Mouse (Mus musculus) limb, embryonic 10.5 days (tissue): ENCODE measurements around the gene Psmb4. TPM values are rescaled to one million over a fixed set of nuclear protein-coding genes. Genes with fewer than 3 reads are reported as not detected.
"Not testable (repeated sequence)": the region's sequence is repeated elsewhere in the genome, so short reads cannot be mapped to it uniquely, and the experiment has no call there.

Experiments used
- DNase-seq: peaks from one replicate; pipeline ENCODE4 v3.0.0-alpha.2; 2017; ENCODE audit warnings: low spot score
- H3K27ac ChIP-seq: fragments of 300-500 bp; sonication (generic); 2 replicates; pipeline ENCODE4 v1.5.1; 2016; ENCODE audit warnings: mild to moderate bottlenecking
- H3K27me3 ChIP-seq: fragments of 300-500 bp; sonication (generic); 2 replicates; pipeline ENCODE4 v1.6.1; 2016; ENCODE audit warnings: low read depth, mild to moderate bottlenecking; ENCODE audit not compliant: poor library complexity, severe bottlenecking
- H3K36me3 ChIP-seq: fragments of 300-500 bp; sonication (generic); 2 replicates; pipeline ENCODE4 v1.6.1; 2016; ENCODE audit warnings: mild to moderate bottlenecking, moderate library complexity
- H3K4me1 ChIP-seq: fragments of 300-500 bp; sonication (generic); 2 replicates; pipeline ENCODE4 v1.6.1; 2016
- H3K4me3 ChIP-seq: fragments of 300-500 bp; sonication (generic); 2 replicates; pipeline ENCODE4 v1.5.1; 2016; ENCODE audit warnings: mild to moderate bottlenecking, moderate library complexity
- H3K9me3 ChIP-seq: fragments of 300-500 bp; sonication (generic); replicated peaks from 2 replicates; pipeline ENCODE4 v1.6.1; 2016; ENCODE audit warnings: mild to moderate bottlenecking
- WGBS: fragments of 180-500 bp; shearing (Covaris S2); methylation state at CpG from one replicate; pipeline ENCODE4 v1.1.7; 2016; 5-methylcytosine and 5-hydroxymethylcytosine counted together
- polyA plus RNA-seq: library from polyadenylated mRNA; unstranded; fragments of >200 nt; fragmentation: Nextera tagmentation; extraction: Ambion mirVana; gene quantifications from 2 replicates; pipeline ENCODE4 v1.2.1, GENCODE M21; 2016

Gene Psmb4
- polyA plus RNA-seq, 1 experiment from 2014 or later: 364 TPM

DNA sequence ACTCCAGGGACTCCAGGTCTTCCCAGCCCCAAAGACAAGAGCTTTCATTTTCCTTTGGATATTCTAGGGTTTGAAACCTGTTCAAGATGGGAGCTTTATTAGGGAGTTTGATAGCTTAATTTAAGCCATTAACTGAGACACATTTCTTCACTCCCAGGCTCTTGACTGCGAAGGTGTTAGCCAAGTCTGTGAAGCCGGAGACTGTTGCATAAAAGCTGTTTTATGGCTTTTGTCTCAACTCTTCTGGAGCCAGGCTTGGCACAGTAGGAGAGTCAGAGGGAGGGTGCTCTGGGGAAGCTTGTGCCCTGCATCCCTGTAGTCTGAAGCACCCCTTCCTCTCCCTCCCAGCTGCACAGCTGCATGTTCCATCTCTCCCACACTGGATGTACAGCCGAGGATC lies 35.6 kb upstream of the Psmb4 start:
- Histone ChIP-seq H3K27ac (no peak overlapping the region), H3K36me3 (no peaks in the 10 kb centered on the region), H3K4me1 (no peaks in the 10 kb centered on the region), H3K27me3 (0 out of 2 replicates have a peak, but pooled peaks cover 2% of the 10 kb centered on the region), H3K4me3 (no peak overlapping the region), H3K9me3 (no peaks in the 10 kb centered on the region)
- 24% methylated on average over 3 of the region's 3 CpGs for WGBS
- no peak for DNase-seq

DNA sequence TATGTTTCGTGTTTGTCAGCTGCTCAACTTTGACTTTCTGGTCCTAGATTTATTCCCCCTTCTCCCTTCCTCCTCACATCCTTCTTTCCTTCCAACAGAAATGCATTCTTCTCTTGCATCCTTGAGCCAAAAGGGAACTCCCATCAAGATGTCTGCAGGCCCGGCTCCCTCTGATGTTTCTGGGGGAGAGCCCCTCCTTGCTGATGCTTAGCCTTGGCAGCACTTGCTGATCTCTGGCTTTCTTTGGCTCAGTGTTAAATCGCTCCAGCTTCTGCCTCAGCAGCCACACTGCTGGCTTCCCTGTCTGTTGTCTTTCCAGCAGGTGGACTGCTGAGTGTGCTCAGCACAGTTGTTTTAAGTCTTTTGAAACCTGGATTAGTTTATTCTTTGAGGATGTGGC lies 34.3 kb upstream of the Psmb4 start:
- no peak for DNase-seq
- Histone ChIP-seq H3K4me3 (no peak overlapping the region), H3K9me3 (no peaks in the 10 kb centered on the region), H3K27ac (no peak overlapping the region), H3K36me3 (no peaks in the 10 kb centered on the region), H3K27me3 (0 out of 2 replicates have a peak, but pooled peaks cover 2% of the 10 kb centered on the region), H3K4me1 (no peaks in the 10 kb centered on the region)
- WGBS: 55% methylated on average over 3 of the region's 3 CpGs

DNA sequence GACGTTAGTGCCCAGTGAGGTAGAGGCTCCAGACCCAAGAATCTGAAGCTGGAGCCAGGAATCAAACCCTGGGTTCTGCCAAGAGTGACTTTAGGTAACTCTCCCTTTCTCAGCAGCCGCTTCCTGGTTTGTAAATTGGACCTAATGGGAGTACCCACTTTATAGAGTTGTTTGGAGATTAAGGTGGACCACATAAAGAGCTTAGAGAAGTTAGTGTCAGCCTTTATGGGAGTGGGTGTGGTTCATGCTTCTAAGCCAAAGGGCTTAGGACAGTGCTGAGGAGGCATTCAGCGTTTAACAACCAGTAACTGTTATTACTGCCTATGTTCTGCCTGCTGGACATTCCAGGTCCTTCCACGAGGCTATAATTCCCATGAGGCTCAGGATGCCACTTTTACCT lies 32.1 kb upstream of the Psmb4 start:
- DNase-seq: no peak
- Histone ChIP-seq H3K27ac (no peak overlapping the region), H3K36me3 (no peaks in the 10 kb centered on the region), H3K9me3 (no peaks in the 10 kb centered on the region), H3K4me1 (no peaks in the 10 kb centered on the region), H3K27me3 (0 out of 2 replicates have a peak, but pooled peaks cover 2% of the 10 kb centered on the region), H3K4me3 (no peak overlapping the region)
- 65% methylated on average over 4 of the region's 4 CpGs for WGBS

DNA sequence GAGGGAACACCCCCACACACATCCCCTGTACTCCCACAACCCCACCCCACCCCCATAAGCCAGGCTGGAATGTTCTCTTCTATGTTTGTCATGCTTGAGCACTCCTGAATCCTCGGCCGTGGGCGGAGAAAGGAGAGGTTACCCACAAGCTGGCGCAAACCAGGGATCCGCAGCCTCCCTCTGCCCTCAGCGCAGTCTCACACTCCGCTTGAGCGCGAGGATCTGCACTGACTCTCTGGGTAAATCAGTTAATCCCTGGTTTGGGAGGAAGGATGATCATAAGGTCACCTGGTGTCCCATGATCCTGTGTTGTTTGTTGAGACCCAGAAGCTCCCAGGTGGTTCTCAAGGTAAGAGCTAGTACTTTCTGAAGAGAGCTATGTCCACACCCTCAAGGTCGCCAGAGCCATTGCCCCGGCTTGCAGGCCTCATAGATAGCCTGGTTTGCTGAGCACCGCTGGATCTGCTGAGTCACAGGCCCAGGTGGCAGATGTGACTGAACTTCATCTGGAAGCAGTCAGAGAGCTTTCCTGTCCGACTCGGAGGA lies 31.1 kb upstream of the Psmb4 start:
- DNase-seq: no peak
- Histone ChIP-seq H3K36me3 (no peaks in the 10 kb centered on the region), H3K27ac (no peak overlapping the region), H3K4me3 (no peak overlapping the region), H3K4me1 (no peaks in the 10 kb centered on the region), H3K9me3 (no peaks in the 10 kb centered on the region), H3K27me3 (0 out of 2 replicates have a peak, but pooled peaks cover 2% of the 10 kb centered on the region)
- WGBS: 72% methylated on average over 14 of the region's 14 CpGs

DNA sequence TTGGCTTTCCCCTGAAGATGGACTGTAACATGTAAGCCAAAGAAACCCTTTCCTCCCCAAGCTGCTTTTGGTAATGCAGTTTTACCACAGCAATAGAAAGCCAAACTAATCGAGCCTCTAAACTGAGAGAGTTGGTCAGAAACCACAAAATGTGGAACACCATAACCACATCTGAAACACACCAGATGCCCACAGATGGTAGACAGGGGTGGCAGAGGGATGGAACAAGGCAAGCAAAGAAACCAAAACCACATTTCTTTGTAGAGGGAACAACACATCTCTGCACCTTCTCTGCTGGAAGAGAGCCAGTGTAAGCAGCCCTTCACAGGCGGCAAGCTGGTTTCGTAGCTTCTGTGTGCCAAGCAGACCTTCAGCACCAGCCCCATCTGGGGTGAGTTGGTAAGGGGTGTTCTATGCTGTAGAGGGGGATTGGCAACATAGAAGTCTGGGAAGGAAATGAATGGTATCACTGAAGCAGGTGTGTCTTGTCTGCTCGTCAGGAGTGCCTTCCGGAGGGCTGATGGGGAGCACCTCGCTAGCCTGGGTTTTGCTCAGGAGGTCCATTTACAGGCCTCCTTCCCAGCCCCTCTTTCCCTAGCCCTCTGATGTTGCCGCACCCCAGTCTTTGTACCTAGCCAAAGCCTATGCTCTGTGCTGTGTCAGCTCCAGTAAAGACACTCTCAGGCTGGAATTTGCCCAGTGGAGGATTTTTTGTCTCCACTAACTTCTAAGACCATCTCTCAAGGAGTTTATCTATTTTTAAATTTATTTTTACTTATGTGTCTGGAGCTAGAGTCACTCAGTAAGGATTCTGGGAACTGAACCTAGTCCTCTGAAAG lies 29.4 kb upstream of the Psmb4 start:
- H3K27me3 ChIP-seq: no peaks in the 10 kb centered on the region
- no peaks in the 10 kb centered on the region for H3K36me3 ChIP-seq
- no peak for DNase-seq
- H3K4me3 ChIP-seq: no peak overlapping the region
- 88% methylated on average over 7 of the region's 7 CpGs for WGBS
- H3K4me1 ChIP-seq: no peaks in the 10 kb centered on the region
- H3K27ac ChIP-seq: no peak overlapping the region
- no peaks in the 10 kb centered on the region for H3K9me3 ChIP-seq

DNA sequence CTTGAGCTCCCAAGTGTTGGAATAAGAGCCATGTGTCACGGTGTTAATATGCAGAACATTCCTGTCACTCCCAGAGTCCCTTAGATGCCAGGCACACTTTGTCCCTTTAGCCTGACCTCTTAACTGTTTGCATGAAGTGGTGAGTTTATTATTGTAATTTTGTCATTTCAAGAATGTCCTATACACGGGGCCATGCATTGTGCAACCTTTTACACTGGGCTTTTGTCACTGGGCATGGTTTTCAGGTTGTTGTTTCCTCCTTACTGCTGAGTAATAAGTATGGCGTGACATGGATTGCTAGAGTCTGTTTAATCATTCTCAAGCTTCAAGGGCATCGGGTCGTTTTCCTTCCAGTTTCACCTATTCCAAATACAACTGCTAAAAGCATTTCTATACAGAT lies 27.0 kb upstream of the Psmb4 start:
- no peaks in the 10 kb centered on the region for H3K9me3 ChIP-seq

GRCm38 (mm10) chr3:94911050-94911693 lies 24.4 kb upstream of the Psmb4 start:
- H3K36me3 ChIP-seq: no peaks in the 10 kb centered on the region
- H3K4me3 ChIP-seq: no peak overlapping the region
- H3K27me3 ChIP-seq: no peaks in the 10 kb centered on the region
- H3K4me1 ChIP-seq: no peaks in the 10 kb centered on the region
- H3K9me3 ChIP-seq: no peaks in the 10 kb centered on the region
- no peak overlapping the region for H3K27ac ChIP-seq
- DNase-seq: no peak
- 79% methylated on average over 2 of the region's 2 CpGs for WGBS

More for the DNA sequence above, 27.0 kb upstream of the Psmb4 start:
- no peaks in the 10 kb centered on the region for H3K36me3 ChIP-seq
- DNase-seq: no peak
- H3K4me3 ChIP-seq: no peak overlapping the region
- H3K27ac ChIP-seq: no peak overlapping the region
- WGBS: 67% methylated on average over 5 of the region's 5 CpGs
- no peaks in the 10 kb centered on the region for H3K27me3 ChIP-seq
- H3K4me1 ChIP-seq: no peaks in the 10 kb centered on the region

DNA sequence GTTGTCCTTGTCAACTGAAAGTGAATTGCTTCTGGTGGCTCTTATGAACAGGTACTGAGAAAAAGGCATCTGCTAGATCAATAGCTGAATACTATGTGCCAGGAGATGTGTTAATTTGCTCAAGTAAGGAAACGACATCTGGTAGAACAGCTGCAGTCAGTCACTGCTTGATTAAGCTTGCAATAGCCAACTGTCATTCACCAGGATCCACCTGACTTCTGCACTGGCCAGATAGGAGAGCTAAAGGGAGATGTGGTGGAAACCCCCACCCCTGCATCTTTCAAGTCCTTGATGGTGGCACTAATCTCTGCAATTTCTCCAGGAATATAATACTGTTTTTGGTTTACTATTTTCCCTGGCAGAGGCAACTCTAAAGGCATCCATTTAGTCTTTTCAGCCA lies 19.7 kb upstream of the Psmb4 start:
- no peaks in the 10 kb centered on the region for H3K9me3 ChIP-seq
- H3K36me3 ChIP-seq: no peaks in the 10 kb centered on the region
- H3K4me1 ChIP-seq: no peaks in the 10 kb centered on the region
- no peak overlapping the region for H3K27ac ChIP-seq
- 64% methylated on average over 1 of the region's 1 CpGs for WGBS
- H3K27me3 ChIP-seq: no peaks in the 10 kb centered on the region
- H3K4me3 ChIP-seq: no peak overlapping the region
- DNase-seq: no peak

- H3K4me3 ChIP-seq, H3K4me1 ChIP-seq, DNase-seq, H3K36me3 ChIP-seq, H3K27ac ChIP-seq, H3K27me3 ChIP-seq, H3K9me3 ChIP-seq: not testable (repeated sequence)
- WGBS: 73% methylated on average over 3 of the region's 3 CpGs
Observed at GRCm38 (mm10) chr3:94904759-94905158, 18.0 kb upstream of the Psmb4 start.

DNA sequence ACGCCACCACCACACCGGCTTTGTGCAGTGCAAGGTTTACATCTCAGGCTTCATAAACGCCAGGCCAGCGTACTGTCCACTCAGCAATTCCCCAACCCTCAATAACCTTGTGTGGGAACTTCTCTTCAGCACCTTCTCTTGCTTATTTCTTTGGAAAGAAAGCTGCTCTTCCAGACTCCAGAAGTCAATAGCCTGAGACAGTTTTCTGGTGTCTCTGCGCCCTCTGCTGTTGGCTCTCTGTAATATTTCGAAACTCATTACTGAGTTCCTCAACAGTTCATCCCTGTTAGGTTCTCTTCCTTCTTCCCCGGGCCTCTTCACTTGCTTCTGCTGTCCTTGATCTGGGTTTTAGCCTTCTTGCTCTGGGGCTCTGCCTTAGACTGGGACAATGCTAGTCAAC lies 16.0 kb upstream of the Psmb4 start:
- 27% methylated on average over 7 of the region's 7 CpGs for WGBS
- no peaks in the 10 kb centered on the region for H3K27me3 ChIP-seq

DNA sequence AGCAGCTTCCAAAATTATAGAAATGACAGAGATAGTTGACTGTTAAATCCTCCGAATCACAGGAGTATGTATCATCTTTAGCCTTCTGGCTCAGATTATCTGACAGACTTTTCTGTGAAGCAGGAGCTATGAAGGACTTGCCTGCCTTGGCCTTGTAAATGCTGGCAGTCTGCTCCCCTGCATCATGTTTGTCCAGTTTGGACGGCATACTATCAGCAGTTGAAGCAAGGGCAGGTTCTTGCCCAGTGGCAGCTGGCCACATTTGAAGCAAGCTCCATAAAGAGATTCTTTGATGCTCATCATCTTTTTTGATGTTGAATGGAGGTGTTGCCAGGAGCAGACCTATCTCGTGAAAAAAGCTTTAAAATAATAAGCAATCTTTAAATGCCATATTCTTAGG lies 7.3 kb upstream of the Psmb4 start:
- Histone ChIP-seq H3K4me1 (no peaks in the 10 kb centered on the region), H3K36me3 (no peaks in the 10 kb centered on the region), H3K9me3 (no peaks in the 10 kb centered on the region), H3K4me3 (no peak overlapping the region), H3K27me3 (no peaks in the 10 kb centered on the region), H3K27ac (no peak overlapping the region)
- 76% methylated on average over 3 of the region's 3 CpGs for WGBS
- no peak for DNase-seq

More for the DNA sequence above, 16.0 kb upstream of the Psmb4 start:
- no peak overlapping the region for H3K4me3 ChIP-seq
- no peaks in the 10 kb centered on the region for H3K9me3 ChIP-seq
- no peaks in the 10 kb centered on the region for H3K4me1 ChIP-seq
- no peaks in the 10 kb centered on the region for H3K36me3 ChIP-seq
- peak; percentile 62 for DNase-seq
- no peak overlapping the region for H3K27ac ChIP-seq

DNA sequence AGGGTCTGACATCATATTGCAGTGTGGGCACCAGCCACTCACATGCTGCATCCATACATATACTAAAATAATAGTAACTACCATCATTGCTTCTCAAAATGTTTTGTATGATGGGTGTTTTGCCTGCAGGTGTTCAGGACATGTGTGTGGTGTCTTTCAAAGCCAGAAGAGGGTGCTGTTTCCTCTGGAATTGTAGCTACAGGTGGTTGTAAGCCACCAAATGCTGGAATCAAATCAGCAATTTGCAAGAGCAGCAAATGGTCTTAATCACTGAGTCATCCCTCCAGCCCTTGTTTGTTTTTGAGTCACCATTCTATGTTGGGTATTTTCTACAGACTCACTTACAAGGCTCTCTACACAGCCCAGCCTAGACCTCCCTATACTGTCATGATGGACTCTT lies 1.8 kb upstream of the Psmb4 start:
- H3K4me1 ChIP-seq: peaks cover 17% of the 10 kb centered on the region

GRCm38 (mm10) chr3:94882579-94882978 lies 4.2 kb downstream of the Psmb4 start:
- DNase-seq: no peak
- H3K27me3 ChIP-seq: no peaks in the 10 kb centered on the region
- H3K36me3 ChIP-seq: peaks cover 82% of the 10 kb centered on the region
- H3K9me3 ChIP-seq: no peaks in the 10 kb centered on the region
- H3K4me3 ChIP-seq: no peak overlapping the region
- WGBS: 90% methylated on average over 3 of the region's 3 CpGs
- H3K4me1 ChIP-seq: peaks cover 17% of the 10 kb centered on the region
- no peak overlapping the region for H3K27ac ChIP-seq

More for the DNA sequence above, 1.8 kb upstream of the Psmb4 start:
- Histone ChIP-seq H3K4me3 (no peak overlapping the region), H3K9me3 (no peaks in the 10 kb centered on the region), H3K27ac (no peak overlapping the region), H3K36me3 (peaks cover 23% of the 10 kb centered on the region), H3K27me3 (no peaks in the 10 kb centered on the region)
- no peak for DNase-seq
